In genomic region chr6:113827309-113827708, GRCm38 (mm10) we compare ENCODE assay signal across 24 mouse cellular contexts.
A peak's percentile ranks its signal among the peaks of the same experiment; 100 is the strongest.
DNase-seq lines count a peak whose midpoint lies in the region; ATAC-seq and TF ChIP-seq lines count a peak whose summit lies in the region.
"Had no signal": no experiment of that assay in that cellular context is flagged by ENCODE, and none has a peak within 500 bp of the region (broad histone marks: within the 10 kb centered on the region; RNA-seq: fewer than 3 reads in every experiment).

No protein-coding gene starts in this region.

- peaks cover 58% of the 10 kb centered on the region for H3K4me1 ChIP-seq in cerebellum, adult 2 months (ENCODE audit: control insufficient read depth, insufficient read depth, low read length)
- no peaks in the 10 kb centered on the region for H3K4me1 ChIP-seq in hindbrain, postnatal 0 days (ENCODE audit: insufficient read depth, low read length)
- H3K4me1 ChIP-seq in hindbrain, embryonic 10.5 days (replicated peaks) = no peaks in the 10 kb centered on the region
- H3K4me1 ChIP-seq in midbrain, embryonic 14.5 days (ENCODE audit: control insufficient read depth, insufficient read depth, low read length) = peaks cover 9% of the 10 kb centered on the region; the same call in 1 of the 2 replicates
- no peaks in the 10 kb centered on the region for H3K4me1 ChIP-seq in midbrain, embryonic 10.5 days
- H3K4me1 ChIP-seq: embryonic facial prominence, embryonic 13.5 days; heart, embryonic 12.5 days; intestine, embryonic 15.5 days; lung, embryonic 15.5 days; midbrain, embryonic 12.5 days had no signal

- no peak for ATAC-seq in cerebellum, adult (ENCODE audit: insufficient number of reproducible peaks, low FRiP score, low TSS enrichment)
- no peak for ATAC-seq in hindbrain, postnatal 0 days
- no peak for ATAC-seq in midbrain, embryonic 14.5 days (ENCODE audit: low FRiP score, low TSS enrichment)
- ATAC-seq: forebrain, embryonic 15.5 days; intestine, embryonic 15.5 days had no signal

- no peak for TF ChIP-seq POLR2A in cerebellum, adult 2 months (IDR thresholded peaks at IDR 0.05; ENCODE audit: borderline replicate concordance, insufficient read depth, low read length)

- H3K4me3 ChIP-seq in cerebellum, adult 2 months (replicated peaks; ENCODE audit: insufficient read depth, low read depth, low read length) = no peak overlapping the region
- no peak overlapping the region for H3K4me3 ChIP-seq in hindbrain, postnatal 0 days (ENCODE audit: low read length)
- H3K4me3 ChIP-seq in hindbrain, embryonic 10.5 days = no peak overlapping the region
- no peak overlapping the region for H3K4me3 ChIP-seq in midbrain, embryonic 14.5 days (replicated peaks; ENCODE audit: low read depth, low read length)
- H3K4me3 ChIP-seq in midbrain, embryonic 10.5 days = no peak overlapping the region
- H3K4me3 ChIP-seq: embryonic facial prominence, embryonic 13.5 days; forebrain, embryonic 15.5 days; heart, embryonic 12.5 days; intestine, embryonic 15.5 days; lung, embryonic 15.5 days; midbrain, embryonic 12.5 days had no signal

- WGBS in cerebellum, adult 2 months = 25% methylated on average over 4 of the region's 4 CpGs
- WGBS in hindbrain, postnatal 0 days = 67% methylated on average over 4 of the region's 4 CpGs
- 89% methylated on average over 4 of the region's 4 CpGs for WGBS in hindbrain, embryonic 10.5 days
- 78% methylated on average over 4 of the region's 4 CpGs for WGBS in midbrain, embryonic 14.5 days
- WGBS in midbrain, embryonic 10.5 days = 90% methylated on average over 4 of the region's 4 CpGs

- H3K9ac ChIP-seq in hindbrain, postnatal 0 days (replicated peaks; ENCODE audit: low read length) = no peak overlapping the region
- no peak overlapping the region for H3K9ac ChIP-seq in midbrain, embryonic 14.5 days (replicated peaks; ENCODE audit: low read length)
- H3K9ac ChIP-seq: embryonic facial prominence, embryonic 13.5 days; forebrain, embryonic 15.5 days; heart, embryonic 12.5 days; intestine, embryonic 15.5 days; liver, embryonic 14.5 days; lung, embryonic 15.5 days; midbrain, embryonic 12.5 days had no signal

- no peaks in the 10 kb centered on the region for H3K36me3 ChIP-seq in hindbrain, postnatal 0 days (ENCODE audit: insufficient read depth, low read length)
- H3K36me3 ChIP-seq in hindbrain, embryonic 10.5 days = no peaks in the 10 kb centered on the region
- no peaks in the 10 kb centered on the region for H3K36me3 ChIP-seq in midbrain, embryonic 14.5 days (ENCODE audit: control insufficient read depth, insufficient read depth, low read length)
- no peaks in the 10 kb centered on the region for H3K36me3 ChIP-seq in midbrain, embryonic 10.5 days
- H3K36me3 ChIP-seq: embryonic facial prominence, embryonic 13.5 days; forebrain, embryonic 15.5 days; heart, embryonic 12.5 days; intestine, embryonic 15.5 days; lung, embryonic 15.5 days; midbrain, embryonic 12.5 days had no signal

- no peak for DNase-seq in cerebellum, adult 2 months
- DNase-seq in hindbrain, postnatal 0 days (ENCODE audit: low spot score) = peak; percentile 12
- no peak for DNase-seq in hindbrain, embryonic 10.5 days (ENCODE audit: low spot score)
- DNase-seq in midbrain, embryonic 14.5 days = peak; percentile 13
- no peak for DNase-seq in midbrain, embryonic 10.5 days (ENCODE audit: low spot score)
- DNase-seq in right cerebral cortex, postnatal 25 days = peak; percentile 37
- no peak for DNase-seq in heart, postnatal 14 days
- DNase-seq: adrenal gland, adult 8-10 months; cerebellum, adult 11 months; cerebellum, postnatal 14 days; heart, adult 11 months; heart, postnatal 36 days; kidney, postnatal 4 days; spleen, adult 18-20 months; thymus, postnatal 36 days had no signal

- no peak overlapping the region for H3K4me2 ChIP-seq in hindbrain, postnatal 0 days (ENCODE audit: low read depth, low read length)
- H3K4me2 ChIP-seq in midbrain, embryonic 14.5 days (ENCODE audit: low read length) = no peak overlapping the region
- H3K4me2 ChIP-seq: embryonic facial prominence, embryonic 13.5 days; forebrain, embryonic 15.5 days; heart, embryonic 12.5 days; intestine, embryonic 15.5 days; lung, embryonic 15.5 days; midbrain, embryonic 12.5 days had no signal

- peak overlapping the region; percentile 29 for H3K27ac ChIP-seq in cerebellum, adult 2 months (ENCODE audit: insufficient read depth, low read length)
- no peak overlapping the region for H3K27ac ChIP-seq in hindbrain, postnatal 0 days
- no peak overlapping the region for H3K27ac ChIP-seq in hindbrain, embryonic 10.5 days
- no peak overlapping the region for H3K27ac ChIP-seq in midbrain, embryonic 14.5 days (replicated peaks; ENCODE audit: low read depth, low read length)
- no peak overlapping the region for H3K27ac ChIP-seq in midbrain, embryonic 10.5 days (replicated peaks)
- H3K27ac ChIP-seq: embryonic facial prominence, embryonic 13.5 days; forebrain, embryonic 15.5 days; intestine, embryonic 15.5 days; liver, embryonic 14.5 days; lung, embryonic 15.5 days; macrophage; midbrain, embryonic 12.5 days had no signal

- no peaks in the 10 kb centered on the region for H3K9me3 ChIP-seq in hindbrain, postnatal 0 days (ENCODE audit: low read length)
- no peaks in the 10 kb centered on the region for H3K9me3 ChIP-seq in hindbrain, embryonic 10.5 days
- no peaks in the 10 kb centered on the region for H3K9me3 ChIP-seq in midbrain, embryonic 14.5 days (ENCODE audit: control insufficient read depth, low read length)
- H3K9me3 ChIP-seq in midbrain, embryonic 10.5 days (replicated peaks) = no peaks in the 10 kb centered on the region
- H3K9me3 ChIP-seq: embryonic facial prominence, embryonic 13.5 days; forebrain, embryonic 15.5 days; heart, embryonic 12.5 days; intestine, embryonic 15.5 days; lung, embryonic 15.5 days; midbrain, embryonic 12.5 days had no signal

- intact Hi-C loops in heart, postnatal 14 days (cut with DNase I) = no loop called here

- no peak for TF ChIP-seq CTCF in cerebellum, adult 2 months (IDR thresholded peaks at IDR 0.05; ENCODE audit: borderline replicate concordance, insufficient read depth, low read depth, low read length)
- TF ChIP-seq CTCF in hindbrain, postnatal 0 days (IDR thresholded peaks at IDR 0.05; ENCODE audit: low read depth) = no peak

- H3K27me3 ChIP-seq in cerebellum, adult 2 months (ENCODE audit: control insufficient read depth, insufficient read depth, low read length) = no peaks in the 10 kb centered on the region
- H3K27me3 ChIP-seq in hindbrain, postnatal 0 days (ENCODE audit: insufficient read depth, low read length) = no peaks in the 10 kb centered on the region
- H3K27me3 ChIP-seq in hindbrain, embryonic 10.5 days (ENCODE audit: insufficient read depth, poor library complexity, severe bottlenecking) = no peaks in the 10 kb centered on the region
- H3K27me3 ChIP-seq in midbrain, embryonic 14.5 days (ENCODE audit: control insufficient read depth, insufficient read depth, low read length) = no peaks in the 10 kb centered on the region
- H3K27me3 ChIP-seq in midbrain, embryonic 10.5 days (ENCODE audit: low read depth, poor library complexity, severe bottlenecking) = no peaks in the 10 kb centered on the region
- H3K27me3 ChIP-seq: embryonic facial prominence, embryonic 13.5 days; forebrain, embryonic 15.5 days; intestine, embryonic 15.5 days; lung, embryonic 15.5 days; midbrain, embryonic 12.5 days had no signal

Comparison
In these comparisons a context has a peak if more than half of its experiments do, and no peak if none do; other contexts are left out.
1. DNase-seq: peak in hindbrain, postnatal 0 days (single experiment), midbrain, embryonic 14.5 days (single experiment) and right cerebral cortex, postnatal 25 days (single experiment); none in cerebellum, adult 2 months (0 of 2), hindbrain, embryonic 10.5 days (single experiment), midbrain, embryonic 10.5 days (single experiment) and heart, postnatal 14 days (0 of 2).